Mouse (Mus musculus): ENCODE results near the gene Ankrd52. TPM values are rescaled to one million over a fixed set of nuclear protein-coding genes. Genes with fewer than 3 reads are reported as not detected.

Gene Ankrd52
- 61.1 and 121 TPM in 2 replicates for polyA plus RNA-seq (2012; ENCODE audit: low replicate concordance)

DNA sequence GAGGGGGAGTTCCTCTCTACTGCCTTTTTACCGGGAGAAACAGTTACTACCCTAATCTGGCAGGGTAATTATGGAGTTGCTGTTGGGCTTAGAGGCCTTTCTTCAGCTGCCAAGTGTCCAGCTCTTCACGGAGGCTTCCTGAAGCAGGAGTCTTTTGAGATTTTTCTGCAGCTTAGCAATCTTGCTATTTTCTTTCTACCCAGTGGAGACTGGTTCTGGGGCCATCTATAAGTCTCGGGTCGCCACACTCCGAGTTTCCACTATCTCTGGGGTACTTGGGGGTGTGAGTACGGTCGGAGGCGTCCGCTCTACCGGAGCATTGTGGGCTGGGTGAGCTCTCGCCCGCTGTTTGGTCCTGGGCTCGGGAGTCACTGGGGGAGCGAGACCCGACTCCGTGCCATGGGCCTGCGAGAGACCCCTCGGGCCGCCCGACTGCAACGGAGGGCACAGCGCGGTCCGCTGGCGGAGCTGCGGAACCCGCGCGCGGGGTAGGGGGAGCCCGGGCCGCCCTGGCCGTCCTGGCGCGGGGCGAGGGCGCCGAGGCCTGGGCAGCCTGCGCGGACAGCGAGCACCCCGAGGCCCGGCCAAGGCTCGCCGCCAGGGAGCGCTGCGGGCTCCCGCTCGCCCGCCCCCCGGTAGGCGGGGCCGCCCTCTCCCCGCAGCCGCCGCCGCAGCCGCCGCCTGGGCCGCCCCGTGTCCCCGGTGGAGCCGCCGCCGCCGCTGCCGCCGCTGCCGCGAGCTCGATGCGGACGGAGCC is at the start of gene Ankrd52:
Ankrd52 (plus strand) TSS at position 661 of the 757 bp plus-strand sequence.

DNA sequence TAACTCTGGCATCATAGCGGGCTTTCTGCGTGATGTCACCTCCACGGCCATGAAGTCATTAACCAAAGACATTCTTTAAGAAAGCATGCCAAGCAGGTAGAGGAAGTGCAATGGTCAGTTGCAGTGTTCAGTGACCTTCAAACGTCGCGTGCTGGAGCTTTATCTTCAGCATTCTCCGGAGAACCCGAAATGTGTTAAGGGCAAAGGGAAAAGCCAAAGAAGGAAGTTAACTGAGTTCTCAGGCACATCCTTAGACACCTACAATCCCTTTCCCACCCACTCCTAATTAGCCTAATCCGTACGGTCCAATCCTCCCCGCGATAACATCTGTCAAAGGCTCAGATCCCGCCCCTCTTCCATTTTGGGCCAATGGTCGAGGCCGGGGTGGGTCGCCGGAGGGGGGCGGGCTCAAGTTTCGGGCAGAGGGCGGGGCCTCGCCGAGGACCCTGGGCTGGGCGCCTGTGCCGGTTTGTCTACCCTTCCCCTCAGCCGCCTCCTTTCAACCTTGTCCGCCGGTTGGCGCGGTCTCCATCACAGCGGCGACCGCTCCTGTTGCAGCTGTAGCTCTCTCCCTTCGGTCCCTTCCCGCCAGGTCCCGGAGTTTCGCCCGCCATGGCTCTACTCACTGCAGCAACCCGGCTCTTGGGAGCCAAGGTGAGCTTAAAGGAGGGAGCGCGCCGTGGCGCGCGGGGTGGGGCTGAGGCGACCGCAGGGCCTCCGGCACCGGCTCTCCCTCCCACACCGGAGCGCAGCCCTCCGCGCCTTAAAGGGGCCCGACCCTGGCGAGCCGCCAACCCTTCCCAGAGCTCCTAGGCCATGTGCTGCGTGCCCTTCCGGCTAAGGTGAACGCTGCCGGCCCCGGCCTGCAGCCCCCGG is 39.4 kb upstream of the Ankrd52 start, which contains the start of gene Cs:
Cs (plus strand) TSS at position 429 of the 876 bp plus-strand sequence.

DNA sequence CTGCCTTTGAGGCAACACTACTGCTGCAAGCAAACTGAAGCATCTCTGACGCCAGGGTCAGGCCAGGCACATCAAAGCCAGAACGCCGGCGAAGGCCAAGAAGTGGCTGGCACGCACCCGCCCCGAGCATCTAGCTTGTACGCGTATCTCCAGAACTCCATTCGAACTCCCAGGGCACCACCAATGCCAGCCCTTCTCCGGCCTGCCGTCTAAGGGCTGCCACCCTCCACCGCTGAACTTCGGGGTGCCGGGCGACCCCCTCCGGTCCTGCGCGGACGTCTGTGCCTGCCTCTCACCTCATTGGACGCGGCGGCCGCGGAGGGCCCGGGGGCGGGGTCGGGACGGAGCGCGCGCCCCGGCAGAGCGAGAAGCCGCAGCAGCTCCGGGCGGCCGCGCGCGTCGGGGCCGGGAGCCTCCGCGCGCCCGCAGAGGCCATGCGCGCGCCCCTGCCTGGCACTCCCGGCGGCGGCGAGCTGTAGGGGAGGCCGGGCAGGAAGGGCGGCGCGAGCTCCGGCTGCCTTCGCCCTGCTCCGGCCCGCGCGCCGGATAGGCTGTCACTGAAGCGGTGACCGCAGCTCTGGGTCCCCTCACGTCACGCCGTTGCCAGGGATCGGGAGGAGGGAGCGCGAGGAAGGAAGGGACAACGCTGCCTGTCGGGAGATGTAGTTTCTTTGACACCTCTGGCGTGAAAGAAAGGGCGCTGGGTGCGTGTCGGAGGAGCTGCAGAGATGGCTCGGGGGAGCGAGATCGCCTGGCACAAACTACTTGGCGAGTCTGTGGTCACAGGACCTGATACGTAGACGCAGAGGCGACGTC is 8.3 kb upstream of the Ankrd52 start, which contains the start of gene Coq10a:
Coq10a (minus strand) TSS at position 596 of the 816 bp plus-strand sequence.

DNA sequence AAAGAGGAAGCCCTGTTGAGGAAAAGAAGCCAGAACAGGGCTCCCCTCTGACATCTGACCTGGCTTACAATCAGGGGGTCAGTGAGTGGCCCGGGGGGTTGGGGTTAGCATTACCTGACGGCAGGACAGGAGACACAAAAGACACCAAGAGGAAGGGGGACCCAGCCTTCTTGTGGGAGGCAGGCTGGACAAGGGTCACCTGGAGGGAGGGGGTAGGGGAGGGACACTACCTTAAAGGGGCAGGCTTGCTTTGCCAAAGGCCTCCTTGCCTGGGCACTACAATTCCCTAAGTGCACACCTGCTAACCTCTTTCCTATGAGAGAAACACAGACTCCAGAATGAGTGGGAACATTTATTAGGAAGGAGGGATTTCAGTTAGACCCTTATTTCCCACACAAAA is 24.1 kb downstream of the Ankrd52 start, which contains the start of gene Slc39a5:
Slc39a5 (minus strand) TSS at position 174 of the 400 bp plus-strand sequence.

DNA sequence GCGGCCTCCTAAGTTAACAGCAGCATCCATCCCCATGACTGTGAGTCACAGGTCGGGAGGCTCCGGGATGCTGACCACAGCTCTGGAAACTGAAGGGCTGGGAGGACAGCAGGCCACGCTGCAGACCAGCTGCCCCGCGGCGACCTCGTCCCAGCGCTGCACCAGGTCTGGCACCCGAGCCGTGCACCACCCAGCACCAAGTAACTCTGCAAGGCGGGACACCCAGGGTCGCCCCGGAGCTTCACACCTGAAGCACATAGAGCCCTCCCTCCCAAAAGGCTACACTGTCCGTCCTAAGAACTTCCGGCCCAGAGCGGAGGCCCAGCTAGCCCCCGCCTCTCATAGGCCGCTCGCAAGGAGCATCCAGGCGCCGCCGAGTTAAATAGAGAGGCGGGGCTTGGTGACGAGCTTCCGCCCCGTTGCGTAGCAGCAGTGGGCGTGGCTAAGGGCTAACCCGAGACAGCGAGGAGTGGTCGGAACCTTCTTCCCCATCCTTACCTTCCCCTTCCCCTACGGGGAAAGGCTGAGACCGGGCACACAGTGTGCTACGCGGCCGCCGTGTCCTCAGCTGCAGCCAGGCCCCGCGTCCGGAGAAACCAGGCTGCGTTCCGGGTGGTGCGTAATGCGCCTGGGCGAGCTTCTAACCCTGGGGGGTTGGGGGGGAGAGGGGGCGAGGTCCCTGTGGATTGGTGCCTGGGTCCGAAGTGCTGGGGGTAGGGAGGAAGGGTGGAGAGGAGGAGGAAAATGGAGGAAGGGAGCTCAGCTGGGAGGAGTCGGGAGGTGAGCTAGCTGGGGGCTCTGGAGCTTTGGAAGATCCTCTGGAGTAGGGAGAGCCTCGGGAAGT is 34.5 kb downstream of the Ankrd52 start, which contains the start of the genes Nabp2 and Rnf41:
Nabp2 (minus strand) TSS at position 282 of the 844 bp plus-strand sequence.
Rnf41 (plus strand) TSS at position 447 of the 844 bp plus-strand sequence.

Other genes starting within 250 kb of the Ankrd52 start
- 6.1 and 6.7 TPM in 2 replicates for gene Rbms2, start 196.8 kb upstream of the Ankrd52 start, polyA plus RNA-seq (2012; ENCODE audit: low replicate concordance)
- gene Gls2, start 182.7 kb upstream of the Ankrd52 start, polyA plus RNA-seq (2012; ENCODE audit: low replicate concordance), result 1.7 and 2.8 TPM in 2 replicates
- 0.39 and 3.8 TPM in 2 replicates for gene Spryd4, start 165.3 kb upstream of the Ankrd52 start, polyA plus RNA-seq (2012; ENCODE audit: low replicate concordance)
- 0.32 and 0.44 TPM in 2 replicates for gene Mip, start 151.3 kb upstream of the Ankrd52 start, polyA plus RNA-seq (2012; ENCODE audit: low replicate concordance)
- 19.8 and 23.0 TPM in 2 replicates for gene Timeless, start 145.1 kb upstream of the Ankrd52 start, polyA plus RNA-seq (2012; ENCODE audit: low replicate concordance)
- 0.13 TPM in 1 of 2 replicates, not detected in the other for gene Apon, start 123.0 kb upstream of the Ankrd52 start, polyA plus RNA-seq (2012; ENCODE audit: low replicate concordance)
- gene Apof, start 108.4 kb upstream of the Ankrd52 start, polyA plus RNA-seq (2012; ENCODE audit: low replicate concordance), result not detected in 2 replicates
- gene Stat2, start 106.6 kb upstream of the Ankrd52 start, polyA plus RNA-seq (2012; ENCODE audit: low replicate concordance), result 26.1 and 38.2 TPM in 2 replicates
- gene Il23a, start 78.4 kb upstream of the Ankrd52 start, polyA plus RNA-seq (2012; ENCODE audit: low replicate concordance), result 0.12 and 0.13 TPM in 2 replicates
- gene Pan2, start 73.8 kb upstream of the Ankrd52 start, polyA plus RNA-seq (2012; ENCODE audit: low replicate concordance), result 2.8 and 6.3 TPM in 2 replicates
- 27.5 and 52.4 TPM in 2 replicates for gene Cnpy2, start 54.7 kb upstream of the Ankrd52 start, polyA plus RNA-seq (2012; ENCODE audit: low replicate concordance)
- gene Cs, start 39.4 kb upstream of the Ankrd52 start, polyA plus RNA-seq (2012; ENCODE audit: low replicate concordance), result 8.6 and 52.3 TPM in 2 replicates
- gene Coq10a, start 8.1 kb upstream of the Ankrd52 start, polyA plus RNA-seq (2012; ENCODE audit: low replicate concordance), result 3.6 and 11.6 TPM in 2 replicates
- gene Slc39a5, start 24.1 kb downstream of the Ankrd52 start, polyA plus RNA-seq (2012; ENCODE audit: low replicate concordance), result not detected in 2 replicates
- gene Nabp2, start 34.4 kb downstream of the Ankrd52 start, polyA plus RNA-seq (2012; ENCODE audit: low replicate concordance), result 265 and 291 TPM in 2 replicates
- gene Rnf41, start 34.5 kb downstream of the Ankrd52 start, polyA plus RNA-seq (2012; ENCODE audit: low replicate concordance), result 7.7 and 9.3 TPM in 2 replicates
- gene Smarcc2, start 82.1 kb downstream of the Ankrd52 start, polyA plus RNA-seq (2012; ENCODE audit: low replicate concordance), result 223 and 234 TPM in 2 replicates
- gene Myl6, start 117.0 kb downstream of the Ankrd52 start, polyA plus RNA-seq (2012; ENCODE audit: low replicate concordance), result 27.3 and 134 TPM in 2 replicates
- gene Myl6b, start 121.6 kb downstream of the Ankrd52 start, polyA plus RNA-seq (2012; ENCODE audit: low replicate concordance), result 6.8 and 8.3 TPM in 2 replicates
- 64.0 and 113 TPM in 2 replicates for gene Esyt1, start 148.8 kb downstream of the Ankrd52 start, polyA plus RNA-seq (2012; ENCODE audit: low replicate concordance)
- 17.8 and 33.1 TPM in 2 replicates for gene Zc3h10, start 170.7 kb downstream of the Ankrd52 start, polyA plus RNA-seq (2012; ENCODE audit: low replicate concordance)
- gene Rpl41, start 172.2 kb downstream of the Ankrd52 start, polyA plus RNA-seq (2012; ENCODE audit: low replicate concordance), result 1,968 and 2,386 TPM in 2 replicates
- 485 and 726 TPM in 2 replicates for gene Pa2g4, start 188.9 kb downstream of the Ankrd52 start, polyA plus RNA-seq (2012; ENCODE audit: low replicate concordance)
- 0.35 and 0.77 TPM in 2 replicates for gene Erbb3, start 212.5 kb downstream of the Ankrd52 start, polyA plus RNA-seq (2012; ENCODE audit: low replicate concordance)
- 275 and 2,118 TPM in 2 replicates for gene Rps26, start 249.6 kb downstream of the Ankrd52 start, polyA plus RNA-seq (2012; ENCODE audit: low replicate concordance)